Mouse (Mus musculus) liver, adult 2 months (tissue): ENCODE results near the gene Vill. TPM values are rescaled to one million over a fixed set of nuclear protein-coding genes. Genes with fewer than 3 reads are reported as not detected.

Experiments
- DNase-seq: peaks from one replicate; pipeline ENCODE4 v3.0.0-alpha.2; 2011; ENCODE audit warnings: low read depth, low spot score; ENCODE audit errors: extremely low read depth
- H3K27ac ChIP-seq: fragments of 200-500 bp; replicated peaks from 2 replicates; pipeline ENCODE4 v1.5.1; 2012; ENCODE audit warnings: low read depth, mild to moderate bottlenecking, control low read depth, inconsistent platforms, low read length; ENCODE audit not compliant: insufficient read depth
- H3K27me3 ChIP-seq: fragments of 200-500 bp; 2 replicates; pipeline ENCODE4 v1.6.1; 2012; ENCODE audit warnings: mild to moderate bottlenecking, moderate library complexity, low read length, inconsistent platforms; ENCODE audit not compliant: control insufficient read depth, insufficient read depth
- H3K36me3 ChIP-seq: fragments of 200-500 bp; 2 replicates; pipeline ENCODE4 v1.6.1; 2012; ENCODE audit warnings: low read length, inconsistent platforms; ENCODE audit not compliant: control insufficient read depth, insufficient read depth
- H3K4me1 ChIP-seq: fragments of 200-500 bp; 2 replicates; pipeline ENCODE4 v1.6.1; 2011; ENCODE audit warnings: low read length; ENCODE audit not compliant: control insufficient read depth, insufficient read depth
- H3K4me3 ChIP-seq: fragments of 200-500 bp; 2 replicates; pipeline ENCODE4 v1.5.1; 2011; ENCODE audit warnings: low read depth, mild to moderate bottlenecking, control low read depth, low read length, moderate library complexity; ENCODE audit not compliant: insufficient read depth
- H3K79me2 ChIP-seq: fragments of 200-500 bp; 2 replicates; pipeline ENCODE4 v1.6.1; 2012; ENCODE audit warnings: inconsistent platforms, mild to moderate bottlenecking, low read length, moderate library complexity; ENCODE audit not compliant: control insufficient read depth, insufficient read depth
- H3K9ac ChIP-seq: fragments of 200-500 bp; 2 replicates; pipeline ENCODE4 v1.6.1; 2012; ENCODE audit warnings: low read depth, mild to moderate bottlenecking, control low read depth, inconsistent platforms, low read length
- CTCF ChIP-seq: fragments of 200-500 bp; IDR thresholded peaks from 2 replicates; pipeline ENCODE4 v1.5.1; 2011; ENCODE audit warnings: low read depth, low read length, control low read depth
- POLR2A ChIP-seq: fragments of 200-500 bp; IDR thresholded peaks from 2 replicates; pipeline ENCODE4 v1.6.1; 2011; ENCODE audit warnings: low read length, control low read depth; ENCODE audit not compliant: insufficient read depth; ENCODE audit errors: extremely low read depth
- WGBS: fragments of 180-500 bp; shearing (Covaris S2); methylation state at CpG from one replicate; pipeline ENCODE4 v1.1.7; 2018; 5-methylcytosine and 5-hydroxymethylcytosine counted together
- polyA plus RNA-seq: library from polyadenylated mRNA; depleted of rRNA; stranded (reverse); fragments of >200 nt; gene quantifications from 2 replicates; pipeline ENCODE4 v1.2.3, GENCODE M21; 2012
- total RNA-seq: library from RNA; depleted of rRNA; stranded (reverse); fragments of >200 nt; gene quantifications from 2 replicates; pipeline ENCODE4 v1.2.3, GENCODE M21; 2014

The Vill gene
- total and polyA plus RNA-seq, 2 experiments, result 1.2 to 2.3 TPM

DNA sequence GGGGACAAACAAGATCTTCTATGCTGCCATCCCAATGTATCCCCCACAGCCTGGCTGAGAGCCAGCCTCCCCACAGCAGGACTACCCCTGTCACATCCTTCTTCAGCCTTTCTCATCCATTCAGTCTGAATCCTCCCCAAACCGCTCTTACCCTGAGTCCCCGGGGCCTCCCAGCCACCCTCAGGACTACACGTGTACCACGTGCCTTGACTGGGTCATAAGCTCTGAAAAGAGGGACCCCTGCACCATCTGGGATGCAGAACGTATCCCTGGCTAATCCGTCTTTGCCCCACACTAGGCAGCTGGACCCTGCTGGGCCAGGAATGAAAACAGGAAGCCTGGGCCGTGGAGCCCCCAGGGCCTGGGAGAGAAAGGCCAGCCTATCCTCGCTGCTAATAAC, 29.5 kb downstream of the Vill start:
- H3K27ac ChIP-seq, result no peak overlapping the region
- TF ChIP-seq POLR2A (no peak), CTCF (no peak)
- H3K4me3 ChIP-seq, result no peak overlapping the region
- no peak for DNase-seq
- H3K79me2 ChIP-seq, result no peaks in the 10 kb centered on the region
- H3K4me1 ChIP-seq, result no peaks in the 10 kb centered on the region
- H3K9ac ChIP-seq, result no peak overlapping the region
- no peaks in the 10 kb centered on the region for H3K36me3 ChIP-seq
- no peaks in the 10 kb centered on the region for H3K27me3 ChIP-seq
- WGBS, result 87% methylated on average over 8 of the region's 8 CpGs

DNA sequence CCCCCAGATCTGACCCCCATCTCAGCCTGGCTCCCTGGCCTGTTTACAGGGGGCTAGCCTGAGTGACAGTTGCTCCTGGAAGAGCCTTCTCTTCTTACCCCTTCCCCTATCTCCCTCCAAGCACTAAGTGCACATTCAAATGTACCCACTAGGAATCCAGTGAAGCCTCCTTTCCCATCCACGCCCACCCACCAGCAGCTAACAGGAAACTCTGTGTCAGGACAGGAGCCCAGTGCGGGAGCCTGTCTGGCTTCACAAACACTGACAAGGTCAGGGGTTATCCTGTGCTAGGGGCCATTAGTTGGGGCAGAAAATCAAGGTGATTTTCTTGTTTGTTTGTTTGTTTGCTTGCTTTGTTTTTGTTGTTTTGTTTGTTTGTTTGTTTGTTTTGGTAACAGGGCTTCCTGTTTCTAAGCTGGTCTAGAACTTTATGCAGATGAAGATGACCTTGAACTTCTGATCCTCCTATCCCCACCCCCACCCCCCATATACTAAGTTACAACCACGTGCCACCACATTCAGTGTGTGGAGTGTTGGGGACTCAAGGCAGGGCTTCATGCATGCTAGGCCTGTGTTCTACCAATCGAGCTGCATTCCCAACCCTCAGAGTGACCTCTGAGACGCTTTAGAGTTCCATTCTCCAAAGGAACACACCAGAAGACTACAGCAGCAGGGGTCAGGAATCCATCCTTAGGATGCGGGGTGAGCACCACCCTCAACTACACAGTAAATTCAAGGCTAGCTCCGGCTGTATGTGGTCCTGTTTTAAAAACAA, 30.3 kb downstream of the Vill start:
- no peak overlapping the region for H3K27ac ChIP-seq
- TF ChIP-seq POLR2A (no peak), CTCF (no peak)
- no peaks in the 10 kb centered on the region; the same call in 1 of the 2 replicates for H3K4me1 ChIP-seq
- no peaks in the 10 kb centered on the region for H3K36me3 ChIP-seq
- no peaks in the 10 kb centered on the region for H3K27me3 ChIP-seq
- no peaks in the 10 kb centered on the region for H3K79me2 ChIP-seq
- no peak overlapping the region for H3K9ac ChIP-seq
- 84% methylated on average over 7 of the region's 7 CpGs for WGBS
- no peak overlapping the region for H3K4me3 ChIP-seq
- no peak for DNase-seq

DNA sequence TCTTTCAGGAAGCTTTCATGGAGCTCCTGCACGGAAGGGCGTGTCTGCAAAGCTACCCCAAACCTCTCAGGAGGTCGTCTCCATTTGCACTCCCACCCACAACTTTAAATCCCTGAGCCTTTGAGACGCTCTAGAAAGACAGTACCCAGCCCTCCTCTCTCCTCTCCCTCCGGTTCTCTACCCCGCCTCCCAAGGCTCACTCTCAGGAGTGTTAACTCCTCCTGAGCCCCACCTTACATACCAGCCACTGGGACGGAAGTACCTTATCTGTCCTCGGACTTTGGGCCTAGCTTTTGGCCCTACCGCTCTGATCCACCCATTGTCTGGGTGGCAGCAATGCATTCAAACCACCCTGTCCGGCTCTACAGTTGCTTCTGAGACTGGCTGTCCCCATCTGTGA, 31.4 kb downstream of the Vill start:
- WGBS, result 85% methylated on average over 10 of the region's 10 CpGs

DNA sequence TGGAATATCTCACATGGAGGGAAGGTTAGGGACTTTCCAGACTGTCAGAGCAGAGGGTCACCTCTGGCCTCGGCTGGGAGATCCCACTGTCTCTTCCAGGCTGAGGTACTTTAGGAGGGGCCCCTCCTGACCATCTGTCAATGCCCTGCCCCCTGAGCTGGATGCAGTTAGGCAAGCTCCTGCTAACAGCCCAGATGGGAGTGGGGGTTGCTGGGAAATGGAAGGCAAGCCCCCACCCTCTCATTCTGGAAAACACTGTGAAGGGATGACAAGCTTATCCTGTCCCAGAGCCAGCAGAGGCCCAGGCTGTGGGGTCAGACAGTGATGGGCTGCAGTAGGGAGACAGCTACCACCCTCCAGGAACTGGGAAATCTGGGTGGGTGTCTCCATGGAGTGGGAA, 33.9 kb downstream of the Vill start:
- Histone ChIP-seq H3K79me2 (no peaks in the 10 kb centered on the region), H3K27ac (no peak overlapping the region), H3K27me3 (no peaks in the 10 kb centered on the region), H3K36me3 (no peaks in the 10 kb centered on the region), H3K9ac (no peak overlapping the region), H3K4me1 (no peaks in the 10 kb centered on the region; the same call in 1 of the 2 replicates), H3K4me3 (no peak overlapping the region)
- TF ChIP-seq CTCF (no peak), POLR2A (no peak)
- DNase-seq, result no peak
- WGBS, result 48% methylated on average over 1 of the region's 1 CpGs

More for the DNA sequence above, 31.4 kb downstream of the Vill start:
- no peak overlapping the region for H3K27ac ChIP-seq
- H3K4me3 ChIP-seq, result no peak overlapping the region
- no peaks in the 10 kb centered on the region; the same call in 1 of the 2 replicates for H3K4me1 ChIP-seq
- no peak overlapping the region for H3K9ac ChIP-seq
- no peaks in the 10 kb centered on the region for H3K79me2 ChIP-seq
- DNase-seq, result no peak
- no peak for TF ChIP-seq CTCF
- no peak for TF ChIP-seq POLR2A
- H3K36me3 ChIP-seq, result no peaks in the 10 kb centered on the region
- no peaks in the 10 kb centered on the region for H3K27me3 ChIP-seq

DNA sequence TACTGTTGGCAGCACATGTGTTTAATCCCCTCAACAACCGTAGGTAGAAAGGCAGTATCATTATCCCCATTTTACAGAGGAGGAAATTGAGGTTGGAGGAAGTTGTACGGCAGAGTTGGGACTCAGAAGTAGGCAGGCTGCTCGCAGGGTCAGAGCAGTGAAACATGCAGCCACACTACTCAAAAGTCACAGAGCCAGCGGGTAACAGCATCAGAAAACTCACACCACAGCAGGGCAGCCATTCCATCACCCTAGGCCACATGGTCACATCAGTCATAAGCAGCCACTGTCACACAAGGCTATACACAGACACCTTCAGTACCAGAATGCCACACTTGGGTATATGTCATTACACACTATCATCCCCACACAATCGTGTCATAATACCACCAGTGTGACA, 34.7 kb downstream of the Vill start:
- Histone ChIP-seq H3K27ac (no peak overlapping the region), H3K79me2 (no peaks in the 10 kb centered on the region), H3K4me3 (no peak overlapping the region), H3K9ac (no peak overlapping the region), H3K27me3 (no peaks in the 10 kb centered on the region), H3K4me1 (no peaks in the 10 kb centered on the region; the same call in 1 of the 2 replicates), H3K36me3 (no peaks in the 10 kb centered on the region)
- DNase-seq, result no peak
- no peak for TF ChIP-seq CTCF
- WGBS, result 82% methylated on average over 5 of the region's 5 CpGs

DNA sequence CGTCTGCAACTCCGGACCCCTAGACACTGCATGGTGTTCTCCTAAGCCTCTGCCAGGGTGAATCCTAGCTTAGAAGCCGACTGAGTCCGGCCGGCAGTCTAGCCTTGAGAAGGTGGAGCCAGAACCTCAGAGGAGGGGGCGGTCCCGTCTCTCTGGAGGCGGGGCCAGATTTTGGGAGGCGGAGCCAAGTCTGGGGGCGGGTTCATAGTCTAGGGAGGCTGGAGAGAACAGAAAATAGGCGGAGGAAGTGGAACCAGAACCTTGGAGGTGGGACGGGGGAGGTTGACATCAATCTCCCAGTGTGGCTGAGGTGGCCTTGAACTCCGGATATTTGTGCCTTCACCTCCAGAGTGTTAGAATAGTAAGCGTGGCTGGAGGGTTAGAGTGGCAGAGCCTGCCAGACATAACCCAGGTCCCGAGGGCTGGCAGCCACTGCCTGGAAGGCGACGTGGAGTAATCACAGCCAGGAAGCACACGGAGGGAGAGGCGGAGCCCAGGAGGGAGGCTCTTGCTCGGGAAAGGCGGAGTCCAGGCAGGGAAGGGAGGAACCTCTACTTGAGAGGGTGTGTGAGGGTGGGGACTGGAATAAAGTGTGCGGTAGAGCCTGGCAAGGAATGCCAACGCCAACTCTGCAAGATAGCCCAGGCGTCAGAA, 35.7 kb downstream of the Vill start:
- Histone ChIP-seq H3K9ac (peak overlapping the region; percentile 56), H3K4me3 (peak overlapping the region; percentile 60), H3K27me3 (peaks cover 3% of the 10 kb centered on the region; the same call in 1 of the 2 replicates), H3K79me2 (no peaks in the 10 kb centered on the region), H3K36me3 (no peaks in the 10 kb centered on the region), H3K4me1 (no peaks in the 10 kb centered on the region; the same call in 1 of the 2 replicates), H3K27ac (peak overlapping the region; percentile 60; the same call in 1 of the 2 replicates)
- TF ChIP-seq POLR2A, result no peak
- no peak for TF ChIP-seq CTCF
- 2% methylated on average over 24 of the region's 24 CpGs for WGBS
- peak; percentile 77 for DNase-seq
